Comparison of ENCODE assay signal across 2 mouse cellular contexts in genomic region chr9:66822255-66822654, GRCm38 (mm10). TPM values are rescaled to one million over a fixed set of nuclear protein-coding genes. Genes with fewer than 3 reads are reported as not detected.
"Had no signal": no experiment of that assay in that cellular context is flagged by ENCODE, and none has a peak within 500 bp of the region (broad histone marks: within the 10 kb centered on the region; RNA-seq: fewer than 3 reads in every experiment).

No protein-coding gene starts in this region.

RNA-seq across cellular contexts. Expression of gene Gm10647, which starts 25.4 kb away (rescaled TPM):
- total RNA-seq: monocyte, adult 5-6 weeks had no signal
- polyA plus RNA-seq: liver, embryonic 11.5 days had no signal
